Mouse (Mus musculus): ENCODE measurements at regions not wholly inside any gene's neighbourhood (a gene's known extent, or its start where the extent isn't known, plus 50 kb on each side); places are given as distances from the start of the nearest gene placed in this dataset.

DNA sequence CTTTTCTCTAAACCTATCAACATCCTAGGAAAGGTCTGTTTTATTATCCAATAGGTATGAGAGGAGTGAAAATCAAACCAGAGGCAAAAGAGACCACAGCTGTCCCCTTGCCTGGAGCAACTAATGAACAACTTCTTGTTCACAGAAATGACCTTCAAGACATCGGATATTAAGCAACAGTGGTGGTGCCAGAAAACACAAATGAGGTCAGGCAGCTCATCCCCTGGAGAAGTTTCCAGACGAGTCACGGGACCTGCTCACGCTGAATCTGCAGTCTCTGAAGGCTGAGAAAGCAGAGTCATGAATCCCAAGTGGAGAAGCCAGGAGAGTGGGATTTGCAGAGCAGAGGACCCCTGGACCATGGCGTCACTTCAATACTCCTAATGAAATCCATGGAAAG lies 183.6 kb downstream of the Efnb2 start:
- TF ChIP-seq CTCF (IDR thresholded peaks at IDR 0.05; ENCODE audit: low read depth, low read length) (no peak), EP300 (IDR thresholded peaks at IDR 0.05; ENCODE audit: insufficient read depth, low read depth, low read length) (no peak)
